Mouse (Mus musculus): ENCODE results near the gene Pde6g. TPM values are rescaled to one million over a fixed set of nuclear protein-coding genes. Genes with fewer than 3 reads are reported as not detected.
"Not testable (repeated sequence)": the region's sequence is repeated elsewhere in the genome, so short reads cannot be mapped to it uniquely, and the experiment has no call there.

The Pde6g gene
- polyA plus RNA-seq, 1 experiment from 2014 or later: 0.26 TPM

DNA sequence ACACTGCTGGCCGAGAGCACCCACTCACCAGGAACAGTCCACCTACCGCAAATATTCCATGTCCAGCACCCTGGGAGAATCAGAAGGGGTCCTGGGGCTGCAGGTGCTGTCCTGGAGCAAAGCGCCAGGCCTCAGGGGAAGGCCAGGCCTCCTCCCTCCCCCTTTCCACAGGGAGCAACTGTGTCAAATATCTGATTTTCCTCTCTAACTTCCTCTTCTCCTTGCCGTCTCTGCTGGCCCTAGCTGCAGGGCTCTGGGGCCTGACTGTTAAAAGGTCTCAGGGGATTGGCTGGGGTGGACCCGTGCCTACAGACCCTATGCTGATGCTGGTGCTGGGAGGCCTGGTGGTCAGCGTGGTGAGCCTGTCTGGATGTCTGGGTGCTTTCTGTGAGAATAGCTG, 9.2 kb downstream of the Pde6g start:
- no peaks in the 10 kb centered on the region for H3K9me3 ChIP-seq
- no peak for ATAC-seq (ENCODE audit: insufficient read depth, low FRiP score, low read depth)
- no peaks in the 10 kb centered on the region for H3K27me3 ChIP-seq (replicated peaks)
- 63% methylated on average over 6 of the region's 6 CpGs for WGBS
- H3K4me3 ChIP-seq (replicated peaks): no peak overlapping the region
- no peak overlapping the region for H3K9ac ChIP-seq
- H3K36me3 ChIP-seq: no peaks in the 10 kb centered on the region
- H3K4me2 ChIP-seq: no peak overlapping the region
- H3K4me1 ChIP-seq: no peaks in the 10 kb centered on the region
- no peak overlapping the region for H3K27ac ChIP-seq

DNA sequence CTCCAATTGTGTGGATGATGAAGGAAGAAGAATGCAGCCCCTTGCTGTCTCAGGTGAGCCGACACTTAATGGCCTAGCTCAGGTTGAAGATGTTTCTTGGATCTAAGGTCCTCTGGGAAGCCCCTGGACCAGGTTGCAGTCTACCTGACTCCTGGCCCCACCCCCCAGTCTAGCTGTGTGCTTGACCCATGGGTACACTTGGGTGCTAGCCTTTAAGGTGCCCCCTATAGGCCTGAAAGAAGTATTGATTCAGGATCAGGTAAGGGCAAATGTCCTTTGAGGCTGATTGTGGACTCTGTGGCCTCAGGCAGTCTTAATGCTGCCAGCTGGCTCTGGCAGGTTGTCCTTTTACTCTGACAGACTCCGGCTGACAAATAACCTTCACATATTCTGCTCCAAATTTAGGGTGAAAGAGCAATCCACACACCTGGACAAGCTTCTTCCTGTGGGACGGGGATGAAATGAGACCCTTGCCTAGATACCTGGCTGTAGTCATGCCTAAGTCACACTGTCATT, 10.5 kb downstream of the Pde6g start:
- Histone ChIP-seq H3K27me3 (replicated peaks) (no peaks in the 10 kb centered on the region), H3K4me2 (no peak overlapping the region), H3K36me3 (no peaks in the 10 kb centered on the region), H3K4me3 (replicated peaks) (no peak overlapping the region), H3K9me3 (no peaks in the 10 kb centered on the region), H3K9ac (no peak overlapping the region), H3K4me1 (no peaks in the 10 kb centered on the region), H3K27ac (no peak overlapping the region)
- WGBS: 81% methylated on average over 3 of the region's 3 CpGs
- no peak for ATAC-seq (ENCODE audit: insufficient read depth, low FRiP score, low read depth)

DNA sequence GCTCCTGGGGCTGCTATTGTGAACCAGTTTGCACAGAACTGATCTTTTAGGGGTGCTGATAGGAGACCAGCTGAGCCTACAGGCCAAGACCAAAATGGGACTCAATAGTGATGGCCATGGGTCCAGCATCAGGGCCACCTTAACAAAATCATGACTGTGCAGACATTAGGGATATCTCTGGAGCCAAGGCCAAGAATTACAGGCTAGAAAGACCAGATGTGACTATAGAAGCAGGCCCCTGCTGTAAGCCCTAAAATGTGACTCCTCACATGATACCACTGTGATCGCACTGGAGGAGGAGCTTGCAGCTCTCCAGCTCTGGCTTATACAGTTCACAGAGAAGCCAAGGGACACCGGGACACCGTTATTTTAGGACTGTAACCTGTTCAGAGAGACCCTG, 11.0 kb downstream of the Pde6g start, which contains the start of gene Tspan10:
Tspan10 (plus strand) TSS at position 301 of the 400 bp plus-strand sequence.
- Histone ChIP-seq H3K4me3 (replicated peaks) (no peak within 1 kb of the TSS), H3K9me3 (no peaks in the 10 kb centered on the region), H3K27me3 (replicated peaks) (no peaks in the 10 kb centered on the region), H3K36me3 (no peaks in the 10 kb centered on the region), H3K4me1 (no peaks in the 10 kb centered on the region), H3K27ac (no peak within 1 kb of the TSS), H3K9ac (no peak within 1 kb of the TSS), H3K4me2 (no peak within 1 kb of the TSS)
- WGBS: 93% methylated on average over 3 of the region's 3 CpGs
- no peak for ATAC-seq (ENCODE audit: insufficient read depth, low FRiP score, low read depth)

DNA sequence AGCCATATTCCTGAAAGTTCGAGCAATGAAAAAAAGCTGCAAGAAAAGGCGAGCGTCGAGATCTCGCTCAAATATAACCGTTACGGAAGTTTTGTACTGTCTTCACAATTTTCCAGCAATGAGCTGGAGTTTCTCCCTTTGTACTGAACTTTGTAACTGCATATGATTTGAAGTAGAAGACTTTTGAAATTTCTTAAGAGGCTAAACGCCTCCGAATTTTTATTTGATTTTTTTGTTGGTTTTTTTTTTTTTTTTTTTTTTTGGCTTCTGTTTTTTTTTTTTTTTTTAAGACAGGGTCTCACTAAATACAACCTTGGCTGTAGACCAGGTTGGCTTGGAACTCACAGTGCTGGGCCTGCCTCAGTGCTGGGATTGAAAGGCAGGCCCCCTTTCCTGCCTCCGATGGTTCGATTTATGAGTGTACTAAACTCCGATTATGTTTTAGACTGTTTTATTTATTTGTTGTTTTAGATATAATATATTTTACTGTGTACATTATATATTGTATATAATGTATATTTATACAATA, 15.4 kb downstream of the Pde6g start:
- peaks cover 10% of the 10 kb centered on the region; the same call in 1 of the 2 replicates for H3K36me3 ChIP-seq
- peak overlapping the region; percentile 80 for H3K27ac ChIP-seq
- peaks cover 11% of the 10 kb centered on the region for H3K4me1 ChIP-seq
- H3K4me3 ChIP-seq (replicated peaks): peak overlapping the region; percentile 99
- no peaks in the 10 kb centered on the region for H3K9me3 ChIP-seq
- ATAC-seq (ENCODE audit: insufficient read depth, low FRiP score, low read depth): no peak
- WGBS: 22% methylated on average over 12 of the region's 12 CpGs
- H3K9ac ChIP-seq: peak overlapping the region; percentile 97; the same call in 1 of the 2 replicates
- peak overlapping the region; percentile 78 for H3K4me2 ChIP-seq
- H3K27me3 ChIP-seq (replicated peaks): no peaks in the 10 kb centered on the region

DNA sequence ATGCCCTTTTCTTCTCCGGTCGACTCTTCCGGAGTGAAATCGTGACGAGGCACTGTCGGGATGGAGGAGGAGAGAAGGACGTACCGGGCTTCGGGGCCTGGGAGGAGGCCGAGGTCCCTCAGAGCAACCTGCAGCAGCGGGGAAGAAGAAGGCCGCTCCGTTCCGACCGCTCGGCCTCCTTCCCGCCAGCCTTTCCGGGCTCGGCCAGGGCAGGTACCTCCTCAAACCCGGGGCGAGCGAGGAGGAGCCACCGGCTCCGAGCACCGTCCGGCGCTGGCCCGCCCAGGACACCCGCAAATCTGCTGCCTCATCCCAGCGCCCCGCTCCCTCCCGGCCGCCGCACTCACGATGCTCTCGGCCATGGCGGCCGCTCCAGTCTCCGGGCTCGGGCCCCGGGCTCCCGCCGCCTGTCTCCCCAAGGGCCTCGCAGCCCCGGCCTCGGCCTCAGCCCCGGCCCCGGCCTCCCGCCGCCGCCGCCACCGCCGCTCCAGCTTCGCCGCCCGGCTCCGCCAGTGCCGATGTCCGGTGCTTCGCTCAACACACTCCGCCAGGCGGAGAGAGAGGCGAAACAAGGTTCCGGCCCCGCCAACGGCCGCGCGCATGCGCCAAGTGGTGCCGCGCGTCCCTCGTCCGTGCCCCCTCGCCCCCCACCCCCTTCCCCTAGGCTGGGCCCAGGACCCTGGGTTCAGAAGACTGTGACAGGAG, 16.0 kb downstream of the Pde6g start, which contains the start of gene Nploc4:
Nploc4 (minus strand) TSS at position 557 of the 705 bp plus-strand sequence.
- peak within 1 kb of the TSS; percentile 78 for H3K4me2 ChIP-seq
- ATAC-seq (ENCODE audit: insufficient read depth, low FRiP score, low read depth): peak; percentile 89
- peak within 1 kb of the TSS; percentile 97 for H3K9ac ChIP-seq
- peaks cover 14% of the 10 kb centered on the region; the same call in 1 of the 2 replicates for H3K36me3 ChIP-seq
- H3K4me3 ChIP-seq (replicated peaks): peak within 1 kb of the TSS; percentile 99
- peaks cover 11% of the 10 kb centered on the region for H3K4me1 ChIP-seq
- H3K27ac ChIP-seq: peak within 1 kb of the TSS; percentile 80
- no peaks in the 10 kb centered on the region for H3K27me3 ChIP-seq (replicated peaks)
- no peaks in the 10 kb centered on the region for H3K9me3 ChIP-seq
- under 1% methylated on average over 70 of the region's 77 CpGs for WGBS

DNA sequence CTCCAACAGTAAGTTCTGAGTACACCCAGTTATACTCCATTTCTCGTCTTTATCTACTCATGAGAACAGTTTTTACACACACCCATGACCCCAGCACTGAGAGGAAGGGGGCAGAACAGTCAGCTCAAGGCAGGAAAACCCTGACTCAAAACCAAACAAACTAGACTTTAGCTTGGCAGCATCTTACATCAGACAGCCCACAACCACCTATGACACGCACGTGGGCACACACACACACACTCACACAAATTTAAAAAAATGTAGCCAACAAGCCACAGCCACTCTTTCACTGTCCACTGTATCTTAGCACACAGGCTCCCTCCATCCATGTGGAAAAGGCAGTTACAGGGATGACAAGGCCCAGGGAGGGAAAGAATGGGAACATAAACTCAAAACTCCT, 26.6 kb downstream of the Pde6g start:
- Histone ChIP-seq H3K27ac (no peak overlapping the region), H3K36me3 (peaks cover 45% of the 10 kb centered on the region)
- 85% methylated on average over 3 of the region's 3 CpGs for WGBS

DNA sequence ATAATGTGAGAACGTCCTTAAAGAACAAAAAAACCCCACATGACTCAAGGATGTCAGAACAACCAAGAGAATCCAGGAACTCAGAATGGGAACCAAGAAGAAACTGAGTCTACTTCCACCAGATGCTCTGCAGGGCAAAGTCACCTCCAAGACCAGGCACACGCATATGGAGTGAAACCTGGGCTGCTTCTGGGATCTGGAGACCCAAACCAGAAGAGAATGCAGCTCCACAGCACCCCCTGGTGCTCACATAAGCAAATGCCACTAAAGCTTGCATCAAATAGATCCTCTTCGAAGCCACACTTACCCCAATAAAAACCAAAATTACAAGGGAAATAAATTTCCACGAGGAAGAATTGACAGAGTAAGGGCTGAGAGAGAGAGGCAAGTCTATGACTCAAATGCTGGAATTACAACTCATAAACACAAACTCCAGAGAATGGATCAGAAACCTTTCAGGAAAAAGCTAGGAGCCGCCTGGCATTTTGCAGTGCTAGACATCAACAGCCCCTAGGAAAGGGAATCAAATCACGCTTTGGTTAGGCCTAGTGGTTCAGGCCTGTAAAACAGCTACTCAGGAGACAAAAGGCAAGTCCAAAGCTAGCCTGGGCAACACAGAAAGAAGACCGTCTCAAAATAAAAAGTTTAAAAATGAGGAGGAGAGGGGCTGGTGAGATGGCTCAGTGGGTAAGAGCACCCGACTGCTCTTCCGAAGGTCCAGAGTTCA, 29.6 kb downstream of the Pde6g start:
- Histone ChIP-seq H3K4me3 (replicated peaks) (no peak overlapping the region), H3K27ac (peak overlapping the region; percentile 57; the same call in 1 of the 2 replicates)
- peak; percentile 39; the same call in 1 of the 2 replicates for ATAC-seq (ENCODE audit: insufficient read depth, low FRiP score, low read depth)

More for the DNA sequence above, 26.6 kb downstream of the Pde6g start:
- H3K9ac ChIP-seq: no peak overlapping the region
- H3K4me1 ChIP-seq: peaks cover 8% of the 10 kb centered on the region; the same call in 1 of the 2 replicates
- H3K27me3 ChIP-seq (replicated peaks): no peaks in the 10 kb centered on the region
- no peaks in the 10 kb centered on the region for H3K9me3 ChIP-seq
- no peak for ATAC-seq (ENCODE audit: insufficient read depth, low FRiP score, low read depth)
- no peak overlapping the region for H3K4me3 ChIP-seq (replicated peaks)
- H3K4me2 ChIP-seq: no peak overlapping the region

DNA sequence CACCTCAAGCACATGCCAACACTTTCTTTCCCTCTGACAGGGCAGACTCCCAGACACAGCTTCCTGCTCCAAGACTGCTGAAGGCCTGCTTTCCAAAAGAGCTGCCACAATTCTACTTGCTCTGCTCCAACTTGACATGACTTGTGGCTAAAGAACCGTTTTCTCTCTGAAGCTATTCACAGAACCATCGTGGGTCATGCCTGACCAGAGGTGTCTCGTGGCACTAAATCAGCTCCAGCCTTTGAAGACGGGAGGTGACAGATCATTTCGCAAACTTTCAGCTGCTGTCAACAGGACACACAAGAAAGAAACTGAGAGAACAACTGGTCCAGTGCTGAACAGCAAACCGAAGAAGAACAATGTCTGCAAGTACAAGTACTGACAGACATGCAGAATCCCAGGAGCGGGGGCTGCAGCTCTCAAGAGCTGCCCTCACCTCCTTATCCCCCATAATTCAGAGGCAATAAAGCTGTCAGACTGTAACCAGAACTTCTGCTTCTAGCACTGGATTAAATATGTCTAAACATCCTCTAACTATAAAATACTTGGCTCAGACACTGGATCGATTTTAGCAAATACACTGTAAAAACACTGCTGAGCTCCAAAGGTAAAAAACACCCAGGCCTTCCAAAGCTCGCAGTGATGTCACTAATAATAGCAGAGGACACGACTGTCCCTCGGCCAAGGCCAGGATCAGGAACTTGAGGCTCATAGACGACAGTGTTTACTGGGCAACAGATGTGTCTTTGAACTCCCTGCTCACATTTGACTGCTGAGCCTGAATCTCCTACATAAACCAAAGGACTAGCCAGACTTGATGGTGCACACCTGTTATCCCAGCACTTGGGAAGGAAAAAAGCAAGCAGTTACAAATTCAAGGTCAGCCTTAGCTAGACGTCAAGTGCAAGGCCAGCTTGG, 30.4 kb downstream of the Pde6g start:
- Histone ChIP-seq H3K27me3 (replicated peaks) (no peaks in the 10 kb centered on the region), H3K9me3 (no peaks in the 10 kb centered on the region), H3K4me2 (no peak overlapping the region), H3K4me3 (replicated peaks) (no peak overlapping the region), H3K9ac (no peak overlapping the region), H3K27ac (peak overlapping the region; percentile 77), H3K36me3 (peaks cover 55% of the 10 kb centered on the region), H3K4me1 (peaks cover 8% of the 10 kb centered on the region; the same call in 1 of the 2 replicates)
- WGBS: 47% methylated on average over 13 of the region's 13 CpGs
- peak; percentile 68 for ATAC-seq (ENCODE audit: insufficient read depth, low FRiP score, low read depth)

More for the DNA sequence above, 29.6 kb downstream of the Pde6g start:
- Histone ChIP-seq H3K4me1 (peaks cover 8% of the 10 kb centered on the region; the same call in 1 of the 2 replicates), H3K27me3 (replicated peaks) (no peaks in the 10 kb centered on the region), H3K9ac (no peak overlapping the region), H3K9me3 (no peaks in the 10 kb centered on the region), H3K4me2 (no peak overlapping the region), H3K36me3 (peaks cover 55% of the 10 kb centered on the region)
- 53% methylated on average over 9 of the region's 9 CpGs for WGBS

DNA sequence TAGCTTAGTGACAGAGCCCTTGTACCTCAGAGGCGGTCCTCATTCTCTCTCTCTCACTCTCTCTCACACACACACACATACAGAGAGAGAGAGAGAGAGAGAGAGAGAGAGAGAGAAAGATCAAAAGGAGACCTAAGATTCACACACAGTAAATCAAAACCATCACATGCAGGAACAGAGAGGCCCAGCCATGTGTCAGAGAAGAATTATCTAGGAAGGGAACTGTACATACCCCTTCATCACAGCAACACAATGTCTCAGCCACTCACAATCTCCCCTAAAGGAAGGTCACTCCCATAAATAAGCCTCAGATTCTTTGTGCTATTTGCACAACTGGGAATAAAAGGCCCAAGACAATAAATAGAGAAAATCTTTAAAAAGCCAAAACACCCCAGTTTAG, 34.7 kb downstream of the Pde6g start:
- H3K4me1 ChIP-seq: peaks cover 5% of the 10 kb centered on the region; the same call in 1 of the 2 replicates
- WGBS: 100% methylated on average over 1 of the region's 1 CpGs
- H3K27ac ChIP-seq: no peak overlapping the region
- no peak for ATAC-seq (ENCODE audit: insufficient read depth, low FRiP score, low read depth)
- H3K27me3 ChIP-seq (replicated peaks): no peaks in the 10 kb centered on the region
- no peak overlapping the region for H3K9ac ChIP-seq
- H3K4me3 ChIP-seq (replicated peaks): no peak overlapping the region
- H3K36me3 ChIP-seq: peaks cover 55% of the 10 kb centered on the region
- H3K9me3 ChIP-seq: no peaks in the 10 kb centered on the region
- no peak overlapping the region for H3K4me2 ChIP-seq

DNA sequence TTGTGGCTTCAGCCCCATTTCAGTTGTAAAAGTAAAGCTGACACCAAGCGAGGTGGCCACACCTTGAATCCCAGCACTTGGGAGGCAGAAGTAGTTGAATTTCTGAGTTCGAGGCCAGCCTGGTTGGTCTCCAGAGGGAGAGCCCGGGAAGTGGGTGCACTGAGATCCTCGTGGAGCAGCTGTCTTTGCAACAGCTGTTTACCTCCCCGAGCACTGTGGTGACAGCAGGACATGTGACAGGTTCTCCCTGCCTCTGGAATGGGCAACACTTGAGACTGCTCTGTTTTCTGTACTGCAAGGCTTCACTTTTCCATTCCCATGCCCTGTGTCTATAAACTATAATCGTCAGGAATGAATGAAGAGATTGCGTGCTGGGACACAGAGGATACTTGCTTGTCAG, 35.4 kb downstream of the Pde6g start:
- Histone ChIP-seq H3K27me3 (replicated peaks) (no peaks in the 10 kb centered on the region), H3K27ac (no peak overlapping the region), H3K9ac (no peak overlapping the region), H3K4me3 (replicated peaks) (no peak overlapping the region), H3K9me3 (no peaks in the 10 kb centered on the region), H3K4me1 (peaks cover 4% of the 10 kb centered on the region; the same call in 1 of the 2 replicates), H3K36me3 (peaks cover 60% of the 10 kb centered on the region), H3K4me2 (no peak overlapping the region)
- 87% methylated on average over 7 of the region's 7 CpGs for WGBS
- ATAC-seq (ENCODE audit: insufficient read depth, low FRiP score, low read depth): no peak

DNA sequence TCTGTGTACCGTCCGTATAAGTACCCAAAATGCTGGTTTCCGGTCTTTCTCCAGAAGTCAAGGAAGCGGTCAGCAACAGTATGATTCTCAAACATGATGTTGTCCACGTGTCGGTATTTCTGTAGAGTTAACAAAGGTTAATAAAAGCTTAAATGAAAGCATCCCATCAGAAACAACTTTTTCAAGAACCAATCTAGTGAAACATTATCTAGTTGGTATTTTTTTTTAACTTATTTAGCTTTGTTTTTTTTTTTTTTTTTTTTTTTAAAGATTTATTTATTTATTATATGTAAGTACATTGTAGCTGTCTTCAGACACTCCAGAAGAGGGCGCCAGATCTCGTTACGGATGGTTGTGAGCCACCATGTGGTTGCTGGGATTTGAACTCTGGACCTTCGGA, 39.7 kb downstream of the Pde6g start:
- not testable (repeated sequence) for H3K4me3 ChIP-seq (replicated peaks); ATAC-seq (ENCODE audit: insufficient read depth, low FRiP score, low read depth); H3K27me3 ChIP-seq (replicated peaks); H3K4me1 ChIP-seq; H3K9me3 ChIP-seq; H3K9ac ChIP-seq; H3K4me2 ChIP-seq; H3K27ac ChIP-seq
- H3K36me3 ChIP-seq: peaks cover 66% of the 10 kb centered on the region
- WGBS: 96% methylated on average over 8 of the region's 10 CpGs

All from stomach, embryonic 15.5 days (tissue).